Mouse (Mus musculus): ENCODE measurements at regions not wholly inside any gene's neighbourhood (a gene's known extent, or its start where the extent isn't known, plus 50 kb on each side); places are given as distances from the start of the nearest gene placed in this dataset.

DNA sequence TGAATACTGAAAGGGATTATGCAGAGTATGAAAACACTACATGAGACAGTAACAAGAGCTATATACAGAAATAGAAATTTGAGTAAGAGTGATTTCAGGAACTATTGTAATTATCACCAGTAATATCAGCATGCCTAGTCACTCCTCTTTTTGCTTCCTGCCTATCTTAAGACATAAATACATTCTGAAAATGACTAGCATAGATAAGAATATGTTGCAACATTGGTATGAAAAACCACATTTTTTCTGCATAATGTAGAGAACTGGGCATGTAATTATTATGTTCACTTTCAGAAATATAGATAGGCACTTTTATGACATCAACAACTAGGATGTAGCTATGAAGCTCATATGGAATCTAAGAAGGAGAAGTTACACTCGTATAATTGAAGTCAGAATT lies 980.5 kb downstream of the Basp1 start:
- TF ChIP-seq HCFC1 (IDR thresholded peaks at IDR 0.05; ENCODE audit: borderline replicate concordance, insufficient read depth, low read length) (no peak), ZC3H11A (IDR thresholded peaks at IDR 0.05; ENCODE audit: borderline replicate concordance, low read depth, low read length) (no peak), ZNF384 (IDR thresholded peaks at IDR 0.05; ENCODE audit: low read depth, low read length) (no peak), CHD2 (IDR thresholded peaks at IDR 0.05; ENCODE audit: low read depth, low read length) (no peak), MAFK (IDR thresholded peaks at IDR 0.05; ENCODE audit: insufficient read depth, low read depth, low read length) (no peak)
